Mouse (Mus musculus) A20 (cell line): ENCODE results near the gene Sdc1.

Source experiments
- DNase-seq: peaks from one replicate; pipeline ENCODE4 v3.0.0-alpha.2; 2011; ENCODE audit warnings: low read depth, low spot score

Gene Sdc1

DNA sequence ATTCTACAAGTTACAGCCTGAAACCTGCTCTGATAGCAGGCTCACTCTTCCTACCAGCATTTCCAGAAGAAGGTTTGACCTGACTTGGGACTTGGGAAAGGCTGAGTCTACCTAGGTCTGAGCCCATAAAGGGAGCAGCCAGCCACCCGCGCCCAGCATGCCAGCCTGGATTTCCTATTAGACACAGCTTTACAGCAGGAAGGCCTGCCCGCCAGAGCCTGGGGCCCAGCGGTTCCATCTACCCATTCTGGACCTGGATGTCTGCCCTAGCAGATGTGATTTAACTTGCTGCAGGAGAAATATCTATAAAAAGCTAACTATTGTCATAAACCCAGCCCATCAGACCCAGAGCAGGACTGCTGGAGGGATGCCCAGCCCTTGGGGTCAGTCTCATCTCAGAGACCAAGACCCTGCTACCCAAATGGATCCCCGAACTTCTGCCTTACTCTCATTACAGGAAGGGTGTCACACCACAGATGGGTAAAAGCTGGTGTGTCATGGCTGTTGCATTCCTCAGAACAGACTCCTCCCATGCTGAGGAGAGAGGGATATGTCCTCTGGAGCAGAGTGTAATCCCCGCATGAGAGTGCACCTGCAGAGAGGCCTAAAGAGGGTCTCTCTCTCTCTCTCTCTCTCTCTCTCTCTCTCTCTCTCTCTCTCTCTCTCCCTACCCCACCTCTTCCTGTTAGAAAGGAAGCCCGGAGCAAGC, 54.0 kb downstream of the Sdc1 start:
- no peak for DNase-seq

- DNase-seq: no peak
Observed at GRCm38 (mm10) chr12:8827014-8827715, 56.0 kb downstream of the Sdc1 start.

DNA sequence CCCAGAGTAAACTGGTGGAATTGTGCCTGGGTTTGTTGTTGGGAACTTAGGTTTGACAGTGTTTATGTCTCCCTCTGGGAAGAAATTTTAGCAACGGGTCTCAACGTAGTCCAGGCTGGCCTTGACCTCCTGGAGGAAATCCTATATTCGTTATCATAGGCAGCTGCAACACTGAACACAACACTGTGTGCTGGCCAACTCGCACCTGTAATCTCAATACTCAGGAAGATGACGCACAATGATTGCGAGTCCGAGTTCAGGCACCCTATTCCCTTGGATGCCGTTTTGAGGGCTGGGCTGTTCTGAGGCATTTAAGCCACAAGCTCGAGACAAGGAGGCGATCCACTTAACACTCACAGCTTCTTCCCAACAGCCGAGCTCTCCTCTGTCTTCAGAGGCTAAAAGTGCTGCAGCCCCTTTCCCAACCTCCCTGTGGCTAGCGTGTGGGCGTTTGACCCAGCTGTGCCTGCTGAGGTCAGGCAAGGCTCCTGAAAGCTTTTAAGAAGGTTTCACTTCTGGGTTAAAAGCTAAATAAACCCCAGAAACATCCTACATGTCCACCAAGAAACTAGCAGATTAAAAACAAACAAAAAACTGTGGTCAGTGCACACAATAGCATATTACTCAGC, 58.0 kb downstream of the Sdc1 start:
- no peak for DNase-seq

DNA sequence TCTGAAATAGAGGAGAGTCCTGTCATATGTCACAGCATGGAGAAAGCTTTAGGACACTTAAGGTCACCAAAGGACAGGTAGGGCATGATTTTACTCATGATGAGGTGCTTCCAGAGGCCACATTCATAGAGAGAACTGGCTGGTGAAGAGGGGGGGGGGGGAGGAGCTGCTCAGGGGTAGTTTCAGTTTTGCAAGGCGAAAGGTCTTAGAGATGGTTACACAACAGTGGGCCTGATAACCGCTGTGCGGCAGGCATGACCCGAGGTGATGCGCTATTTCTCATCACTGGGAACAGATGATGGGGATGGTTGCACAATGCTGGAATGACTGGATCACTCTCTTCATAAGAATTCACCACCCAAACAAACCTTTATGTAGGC, 58.5 kb downstream of the Sdc1 start:
- DNase-seq: peak; percentile 74

DNA sequence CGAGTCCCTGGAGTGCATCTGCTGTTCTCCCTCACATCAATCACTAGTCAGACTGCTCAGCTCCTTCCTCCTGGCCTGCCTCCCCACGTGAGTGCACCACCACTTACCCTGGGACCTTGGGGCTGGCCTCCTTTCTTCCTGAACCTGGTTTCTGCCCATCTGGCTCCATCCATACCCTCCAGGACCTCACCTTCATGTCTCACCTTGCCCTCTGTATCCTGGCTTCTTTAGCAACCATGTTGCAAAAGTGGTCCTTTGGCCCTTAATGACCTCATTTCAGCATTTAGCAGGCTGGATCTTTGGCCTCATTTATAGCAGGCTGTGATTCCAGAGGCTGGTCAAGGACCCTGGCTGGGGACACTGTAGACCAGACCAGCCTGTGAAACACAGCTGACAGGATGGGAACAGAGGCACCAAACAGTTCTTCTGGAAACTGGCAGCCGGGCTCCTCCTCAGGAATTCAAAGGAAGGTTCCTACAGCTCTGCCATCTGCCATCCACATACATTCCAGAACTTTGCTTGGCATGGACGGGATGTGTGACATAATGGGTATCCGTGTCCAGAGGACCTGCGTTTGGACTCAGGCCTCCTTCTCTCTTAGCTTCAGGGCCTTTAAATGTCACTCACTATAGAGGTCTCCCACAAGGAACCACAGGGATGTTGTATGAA, 60.0 kb downstream of the Sdc1 start:
- no peak for DNase-seq

- DNase-seq: no peak
Observed at GRCm38 (mm10) chr12:8831710-8832109, 60.6 kb downstream of the Sdc1 start.

DNA sequence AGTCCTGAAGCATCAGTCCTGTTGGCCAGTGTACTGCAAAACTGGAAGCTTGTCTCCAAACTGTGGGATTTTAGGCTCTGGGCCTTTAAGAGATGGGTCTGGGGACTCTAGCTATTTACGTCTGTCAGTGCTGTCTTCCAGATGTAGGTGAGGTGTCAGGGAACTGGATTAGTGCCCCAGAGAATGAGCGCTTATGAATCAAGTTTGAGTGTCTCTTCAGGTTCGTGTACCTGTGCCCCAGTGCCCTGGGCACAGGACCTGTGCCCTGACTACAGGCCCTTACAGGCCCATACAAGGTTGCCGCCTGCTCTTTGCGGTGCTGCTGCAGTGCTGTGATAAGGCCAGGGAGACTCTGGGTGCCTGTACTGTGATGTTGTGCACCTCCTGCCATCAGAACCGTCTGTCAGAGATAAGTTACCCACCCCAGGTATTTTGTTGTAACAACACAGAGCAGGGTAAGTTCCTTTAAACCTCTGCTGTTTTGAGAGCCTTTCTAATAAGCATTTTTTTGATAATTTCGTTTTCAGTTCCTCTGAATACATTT, 69.7 kb downstream of the Sdc1 start:
- peak; percentile 37 for DNase-seq

DNA sequence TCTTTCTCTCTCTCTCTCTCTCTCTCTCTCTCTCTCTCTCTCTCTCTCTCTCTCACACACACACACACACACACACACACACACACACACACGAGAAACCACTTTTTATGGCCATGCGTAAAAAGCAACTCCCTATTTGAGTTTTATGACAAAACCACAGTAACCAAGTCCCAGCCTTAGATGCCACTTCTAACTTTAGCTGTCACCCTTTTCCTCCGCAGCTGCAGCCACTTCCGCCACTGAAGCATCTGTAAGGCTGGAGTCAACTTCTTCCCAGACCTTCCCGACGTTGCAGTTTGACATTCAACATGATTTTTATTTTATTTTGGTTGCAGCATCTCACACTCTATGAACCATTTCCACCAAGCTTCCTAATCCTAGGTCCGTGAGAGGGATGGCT, 71.6 kb downstream of the Sdc1 start:
- DNase-seq: no peak
